9 mouse cellular contexts compared by ENCODE assay signal in genomic region chr12:103243041-103243440, GRCm38 (mm10). TPM values are rescaled to one million over a fixed set of nuclear protein-coding genes. Genes with fewer than 3 reads are reported as not detected.
DNase-seq lines count a peak whose midpoint lies in the region; ATAC-seq lines count a peak whose summit lies in the region.
"Had no signal": no experiment of that assay in that cellular context is flagged by ENCODE, and none has a peak within 500 bp of the region (broad histone marks: within the 10 kb centered on the region; RNA-seq: fewer than 3 reads in every experiment).

No protein-coding gene starts in this region.

- H3K27ac ChIP-seq in heart, embryonic 14.5 days (replicated peaks in 1 of 2; ENCODE audit: control insufficient read depth in 1 of 2, insufficient read depth in 1 of 2, low read depth in 2 of 2, low read length in 2 of 2): no peak overlapping the region
- peak overlapping the region; percentile 88 for H3K27ac ChIP-seq in embryonic facial prominence, embryonic 10.5 days (replicated peaks)
- no peak overlapping the region for H3K27ac ChIP-seq in intestine, embryonic 16.5 days (ENCODE audit: low read length)
- no peak overlapping the region for H3K27ac ChIP-seq in midbrain, embryonic 16.5 days (ENCODE audit: low read length)

- peak overlapping the region; percentile 83; the same call in 1 of the 2 replicates for H3K9ac ChIP-seq in heart, embryonic 14.5 days (ENCODE audit: low read length)
- peak overlapping the region; percentile 76; the same call in 1 of the 2 replicates for H3K9ac ChIP-seq in intestine, embryonic 16.5 days (ENCODE audit: low read depth, low read length)
- H3K9ac ChIP-seq in midbrain, embryonic 16.5 days (ENCODE audit: low read depth, low read length): no peak overlapping the region

- H3K27me3 ChIP-seq in heart, embryonic 14.5 days (ENCODE audit: control insufficient read depth, insufficient read depth, low read length): peaks cover 43% of the 10 kb centered on the region
- peaks cover 65% of the 10 kb centered on the region for H3K27me3 ChIP-seq in embryonic facial prominence, embryonic 10.5 days (replicated peaks; ENCODE audit: low read depth, poor library complexity, severe bottlenecking)
- peaks cover 23% of the 10 kb centered on the region for H3K27me3 ChIP-seq in intestine, embryonic 16.5 days (replicated peaks; ENCODE audit: control insufficient read depth, insufficient read depth, low read length)
- H3K27me3 ChIP-seq in midbrain, embryonic 16.5 days (ENCODE audit: control insufficient read depth, insufficient read depth, low read depth, low read length): peaks cover 5% of the 10 kb centered on the region; the same call in 1 of the 2 replicates

- no peaks in the 10 kb centered on the region for H3K36me3 ChIP-seq in heart, embryonic 14.5 days (ENCODE audit: control insufficient read depth, insufficient read depth, low read length)
- H3K36me3 ChIP-seq in embryonic facial prominence, embryonic 10.5 days (replicated peaks): no peaks in the 10 kb centered on the region
- no peaks in the 10 kb centered on the region for H3K36me3 ChIP-seq in intestine, embryonic 16.5 days (ENCODE audit: control insufficient read depth, insufficient read depth, low read length)
- H3K36me3 ChIP-seq in midbrain, embryonic 16.5 days (ENCODE audit: control insufficient read depth, insufficient read depth, low read length): no peaks in the 10 kb centered on the region

- ATAC-seq in heart, embryonic 14.5 days (ENCODE audit: insufficient number of reproducible peaks, insufficient read depth, low FRiP score, low read depth): no peak
- ATAC-seq in intestine, embryonic 16.5 days: no peak
- ATAC-seq in midbrain, embryonic 16.5 days: no peak
- no peak for ATAC-seq in activated CD4-positive, CD25-positive, alpha-beta regulatory T cell, adult 4 months

- no peak for DNase-seq in heart, adult 9 months (ENCODE audit: low spot score in 2 of 2)
- DNase-seq in embryonic facial prominence, embryonic 10.5 days (ENCODE audit: low spot score): peak; percentile 37
- DNase-seq in c-Kit-positive CD71-positive TER-119-positive erythroid progenitor cells, embryonic 14.5 days (ENCODE audit: low spot score): no peak
- no peak for DNase-seq in adrenal gland, postnatal 36 days

- peaks cover 5 to 15% of the 10 kb centered on the region in 2 experiments; a peak in 3 of 4 replicates for H3K4me1 ChIP-seq in heart, embryonic 14.5 days (ENCODE audit: control insufficient read depth in 2 of 2, insufficient read depth in 2 of 2, low read length in 2 of 2)
- H3K4me1 ChIP-seq in embryonic facial prominence, embryonic 10.5 days: peaks cover 21% of the 10 kb centered on the region
- H3K4me1 ChIP-seq in intestine, embryonic 16.5 days (ENCODE audit: control insufficient read depth, insufficient read depth, low read length): peaks cover 7% of the 10 kb centered on the region
- peaks cover 13% of the 10 kb centered on the region for H3K4me1 ChIP-seq in midbrain, embryonic 16.5 days (ENCODE audit: control insufficient read depth, insufficient read depth, low read length)

- peak overlapping the region; percentile 74 to 79 for H3K4me3 ChIP-seq in heart, embryonic 14.5 days (ENCODE audit: control insufficient read depth in 1 of 2, insufficient read depth in 1 of 2, low read depth in 1 of 2, low read length in 2 of 2)
- H3K4me3 ChIP-seq in embryonic facial prominence, embryonic 10.5 days: peak overlapping the region; percentile 78
- H3K4me3 ChIP-seq in intestine, embryonic 16.5 days (ENCODE audit: low read length): peak overlapping the region; percentile 69
- peak overlapping the region; percentile 76 for H3K4me3 ChIP-seq in midbrain, embryonic 16.5 days (ENCODE audit: low read depth, low read length)

- WGBS in heart, embryonic 14.5 days: 7% methylated on average over 11 of the region's 11 CpGs
- WGBS in embryonic facial prominence, embryonic 10.5 days: 6% methylated on average over 11 of the region's 11 CpGs
- 11% methylated on average over 11 of the region's 11 CpGs for WGBS in intestine, embryonic 16.5 days
- 6% methylated on average over 11 of the region's 11 CpGs for WGBS in midbrain, embryonic 16.5 days

- H3K9me3 ChIP-seq in heart, embryonic 14.5 days (ENCODE audit: control insufficient read depth, low read length): no peaks in the 10 kb centered on the region
- no peaks in the 10 kb centered on the region for H3K9me3 ChIP-seq in embryonic facial prominence, embryonic 10.5 days
- no peaks in the 10 kb centered on the region for H3K9me3 ChIP-seq in intestine, embryonic 16.5 days (ENCODE audit: control insufficient read depth, low read length)
- no peaks in the 10 kb centered on the region for H3K9me3 ChIP-seq in midbrain, embryonic 16.5 days (replicated peaks; ENCODE audit: control insufficient read depth, low read length, poor library complexity, severe bottlenecking)

- peak overlapping the region; percentile 97 for H3K4me2 ChIP-seq in heart, embryonic 14.5 days (ENCODE audit: low read length)
- H3K4me2 ChIP-seq in intestine, embryonic 16.5 days (ENCODE audit: low read depth, low read length): peak overlapping the region; percentile 88
- peak overlapping the region; percentile 88 for H3K4me2 ChIP-seq in midbrain, embryonic 16.5 days (ENCODE audit: low read length)

RNA-seq across cellular contexts. Expression of gene Prima1, which starts 1.1 kb away (rescaled TPM):
- 0.53 TPM in 1 of 2 replicates, not detected in the other for polyA plus RNA-seq in heart, embryonic 14.5 days (2014; fragmentation: Nextera tagmentation; extraction: Ambion mirVana)
- 0.44 and 0.52 TPM in 2 replicates for polyA plus RNA-seq in embryonic facial prominence, embryonic 10.5 days (2016; fragmentation: Nextera tagmentation; extraction: Ambion mirVana)
- polyA plus RNA-seq in intestine, embryonic 16.5 days (2015; fragmentation: Nextera tagmentation; extraction: Ambion mirVana): 0.65 and 0.76 TPM in 2 replicates
- polyA plus RNA-seq in midbrain, embryonic 16.5 days (2015; fragmentation: Nextera tagmentation; extraction: Ambion mirVana): 0.48 and 0.55 TPM in 2 replicates
- 1 to 10 TPM; 2.1 to 2.6 TPM for total RNA-seq in adrenal gland, postnatal 36 days (2021)
- polyA plus RNA-seq in activated CD4-positive, CD25-positive, alpha-beta regulatory T cell, adult 4 months (2017; shearing (Covaris generic)): not detected
- polyA plus RNA-seq: liver, embryonic 16.5 days had no signal
